Mouse (Mus musculus): ENCODE data around the gene Cdon. TPM values are rescaled to one million over a fixed set of nuclear protein-coding genes. Genes with fewer than 3 reads are reported as not detected.

Gene Cdon
- total RNA-seq (2021) = 1 to 10 TPM; 9.0 to 9.9 TPM
- long read RNA-seq, experiment 1, partial matches to known transcripts = 0 of 3 reads
- long read RNA-seq, experiment 1, other reads (novel, unspliced or antisense) = 3 of 3 reads
- long read RNA-seq, experiment 2 = 0 reads

DNA sequence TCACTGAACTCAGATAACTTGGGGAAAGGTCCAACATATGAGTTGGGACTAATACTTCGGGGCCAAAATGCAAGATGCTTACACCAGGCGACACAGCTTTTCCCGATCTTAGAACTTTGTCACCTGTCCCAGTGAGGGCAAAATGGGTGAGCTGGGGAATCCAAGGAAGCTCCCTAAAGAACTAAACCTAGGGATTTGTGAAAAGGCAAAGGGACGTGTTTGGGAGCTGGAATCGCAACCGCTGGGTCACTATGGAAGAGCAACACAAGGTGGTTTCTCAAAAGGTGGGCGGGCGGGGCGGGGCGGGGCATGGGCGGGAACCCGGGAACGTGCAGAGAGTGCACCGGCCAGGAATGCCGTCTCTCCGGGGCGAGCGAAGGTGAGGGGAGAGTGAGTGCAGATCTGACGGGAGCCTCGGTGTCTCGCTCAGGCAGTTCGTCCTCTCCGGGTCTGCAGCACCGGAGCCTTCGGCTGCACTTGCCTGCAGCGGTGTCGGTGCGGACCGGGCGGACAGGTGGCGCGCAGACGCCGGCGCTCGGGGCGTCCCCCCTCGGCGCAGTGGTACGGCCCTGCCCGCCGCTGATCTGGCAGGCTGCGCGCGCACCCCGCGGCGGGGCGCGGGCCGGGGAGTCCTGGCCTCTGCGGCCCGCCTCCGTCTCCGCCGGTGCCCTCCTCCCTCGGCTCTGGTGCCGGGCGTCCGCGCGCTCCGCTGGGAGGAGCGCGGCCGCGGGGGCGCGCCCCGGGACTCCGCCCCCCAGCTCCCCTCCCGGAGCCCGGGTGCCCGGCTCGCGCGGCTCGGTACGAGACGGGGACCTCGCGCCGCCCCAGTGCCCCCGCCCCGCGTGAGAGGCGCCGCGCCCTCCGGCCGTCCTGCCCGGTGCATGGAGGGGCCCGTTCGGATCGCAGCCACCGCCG, at the start of gene Cdon:
Gene Cdon, plus strand, starts transcription at position 324 of the 915 bp plus-strand sequence.
- intact Hi-C loops (cut with DNase I) = loop anchor here (5.0 to 10.0 kb wide), 3 partner anchors 54 to 139 kb away; no protein-coding TSS in a partner anchor
- peak; percentile 78 to 79 for DNase-seq (ENCODE audit: low spot score in 2 of 2)

DNA sequence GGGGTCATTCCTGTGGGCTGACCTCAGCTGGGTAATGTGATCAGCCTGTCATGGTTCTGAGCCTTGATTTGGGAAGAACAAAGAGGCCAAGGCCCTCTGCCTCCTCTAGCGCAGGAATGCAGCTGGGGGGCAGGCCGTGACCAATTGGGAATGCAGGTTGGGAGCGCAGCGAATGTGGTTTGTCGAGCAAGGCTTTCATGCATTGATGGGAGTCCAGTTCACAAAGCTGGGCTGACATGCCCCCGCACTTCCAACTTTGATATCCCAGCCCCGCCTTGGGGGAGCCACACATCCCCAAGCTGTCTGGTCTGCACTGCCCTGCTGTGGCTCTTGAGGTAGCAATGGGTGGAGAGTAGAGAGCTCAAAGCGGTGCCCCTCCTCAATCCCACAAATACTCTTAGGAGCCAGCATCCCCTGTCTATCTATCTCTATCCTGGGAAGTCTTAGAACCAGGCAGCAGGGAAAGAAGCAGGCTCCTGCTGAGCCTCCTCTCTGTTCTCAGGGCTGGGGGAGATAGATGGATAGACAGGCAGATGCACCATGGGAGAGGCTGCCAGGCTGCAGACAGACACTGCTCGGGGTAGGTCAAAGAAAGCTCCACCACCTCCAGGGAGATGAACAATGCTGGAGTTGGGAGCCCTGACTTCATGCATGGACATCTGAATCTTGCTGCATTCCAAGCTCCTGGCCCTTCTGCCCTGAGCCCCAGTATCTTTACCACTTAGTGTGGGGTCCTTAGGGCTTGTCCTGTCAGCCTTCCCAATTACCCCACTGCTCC, 48.4 kb upstream of the Cdon start:
- DNase-seq (ENCODE audit: low spot score in 2 of 2) = no peak
- intact Hi-C loops (cut with DNase I) = no loop called here

- no peak for DNase-seq (ENCODE audit: low spot score in 2 of 2)
- intact Hi-C loops (cut with DNase I) = no loop called here
Measured at GRCm38 (mm10) chr9:35377916-35378315, 43.0 kb upstream of the Cdon start.

- DNase-seq (ENCODE audit: low spot score in 2 of 2) = no peak
- intact Hi-C loops (cut with DNase I) = no loop called here
Measured at GRCm38 (mm10) chr9:35378991-35379390, 41.9 kb upstream of the Cdon start.

GRCm38 (mm10) chr9:35399896-35400295, 21.0 kb upstream of the Cdon start:
- DNase-seq (ENCODE audit: low spot score in 2 of 2) = no peak
- intact Hi-C loops (cut with DNase I) = loop anchor here (5.0 kb wide), 1 partner anchor 68 kb away; no protein-coding TSS in a partner anchor

GRCm38 (mm10) chr9:35400398-35400797, 20.5 kb upstream of the Cdon start:
- DNase-seq (ENCODE audit: low spot score in 2 of 2) = no peak
- intact Hi-C loops (cut with DNase I) = loop anchor here (5.0 kb wide), 1 partner anchor 68 kb away; no protein-coding TSS in a partner anchor

- DNase-seq (ENCODE audit: low spot score in 2 of 2) = peak in 1 of 2 experiments; percentile 9
- intact Hi-C loops (cut with DNase I) = loop anchor here (5.0 kb wide), 1 partner anchor 69 kb away; no protein-coding TSS in a partner anchor
Measured at GRCm38 (mm10) chr9:35400831-35401230, 20.1 kb upstream of the Cdon start.

GRCm38 (mm10) chr9:35402584-35402991, 18.3 kb upstream of the Cdon start:
- intact Hi-C loops (cut with DNase I) = loop anchor here (5.0 kb wide), 1 partner anchor 70 kb away; no protein-coding TSS in a partner anchor
- peak; percentile 46 to 65 for DNase-seq (ENCODE audit: low spot score in 2 of 2)

DNA sequence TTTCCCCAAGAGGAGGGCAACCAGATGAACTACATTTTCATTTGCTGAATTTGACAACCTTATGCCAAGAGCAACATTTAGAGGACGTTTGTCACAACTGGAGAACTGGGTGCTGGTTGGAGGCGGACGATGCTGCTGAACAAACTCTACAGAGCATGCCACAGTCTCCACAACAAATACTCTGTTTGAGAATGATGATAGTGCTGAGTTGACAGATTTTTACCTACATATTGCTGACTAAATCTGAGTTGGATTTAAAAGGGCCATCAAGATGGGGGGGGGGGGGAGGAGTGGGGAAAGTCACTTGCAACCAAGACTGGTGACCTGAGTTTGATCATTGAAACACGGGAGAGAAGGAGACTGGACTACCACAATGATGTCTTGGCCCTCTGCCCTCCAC, 17.4 kb upstream of the Cdon start:
- intact Hi-C loops (cut with DNase I) = loop anchor here (5.0 kb wide), 1 partner anchor 71 kb away; no protein-coding TSS in a partner anchor
- no peak for DNase-seq (ENCODE audit: low spot score in 2 of 2)

DNA sequence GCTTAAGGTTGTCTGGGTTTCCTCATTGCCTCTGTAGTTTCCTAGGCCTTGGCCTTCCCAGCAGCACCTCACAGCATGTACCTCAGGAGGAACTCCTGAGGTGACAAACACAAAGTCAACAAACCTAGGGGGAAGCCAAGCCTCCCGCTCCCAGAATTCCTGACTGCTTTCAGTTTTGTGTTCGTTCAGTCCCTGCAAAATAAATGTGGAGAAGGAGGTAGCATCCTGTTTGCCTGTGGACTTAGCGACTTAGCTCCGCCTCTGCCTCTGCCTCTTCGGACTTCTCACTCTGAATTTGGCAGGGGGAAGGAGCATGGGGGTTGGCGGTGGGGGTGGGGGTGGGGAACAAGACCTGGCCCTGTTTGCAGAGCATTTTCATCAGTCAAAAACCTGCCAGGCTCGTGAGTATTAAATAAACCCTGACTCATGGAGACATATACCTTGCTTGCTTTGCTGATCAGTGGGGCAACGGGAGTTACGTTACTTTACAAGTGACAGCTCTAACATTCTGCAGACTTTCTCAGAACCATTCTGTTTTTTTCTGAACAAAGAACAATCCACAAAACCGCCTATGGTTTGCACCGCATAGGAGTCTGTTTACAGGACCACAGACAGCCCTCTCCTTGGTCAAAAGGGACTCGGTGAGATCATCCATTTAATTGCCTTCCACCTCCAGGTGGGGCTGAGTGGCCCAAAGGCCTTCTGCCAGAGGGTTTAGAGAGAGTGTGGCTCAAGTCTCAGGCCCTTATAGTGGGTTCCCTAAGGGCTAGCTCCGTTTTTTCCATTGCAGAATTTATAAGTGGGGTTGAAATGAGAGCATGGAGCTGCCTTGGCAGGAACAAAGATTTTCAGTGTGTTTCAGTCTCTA, 15.7 kb upstream of the Cdon start:
- no peak for DNase-seq (ENCODE audit: low spot score in 2 of 2)
- intact Hi-C loops (cut with DNase I) = no loop called here

DNA sequence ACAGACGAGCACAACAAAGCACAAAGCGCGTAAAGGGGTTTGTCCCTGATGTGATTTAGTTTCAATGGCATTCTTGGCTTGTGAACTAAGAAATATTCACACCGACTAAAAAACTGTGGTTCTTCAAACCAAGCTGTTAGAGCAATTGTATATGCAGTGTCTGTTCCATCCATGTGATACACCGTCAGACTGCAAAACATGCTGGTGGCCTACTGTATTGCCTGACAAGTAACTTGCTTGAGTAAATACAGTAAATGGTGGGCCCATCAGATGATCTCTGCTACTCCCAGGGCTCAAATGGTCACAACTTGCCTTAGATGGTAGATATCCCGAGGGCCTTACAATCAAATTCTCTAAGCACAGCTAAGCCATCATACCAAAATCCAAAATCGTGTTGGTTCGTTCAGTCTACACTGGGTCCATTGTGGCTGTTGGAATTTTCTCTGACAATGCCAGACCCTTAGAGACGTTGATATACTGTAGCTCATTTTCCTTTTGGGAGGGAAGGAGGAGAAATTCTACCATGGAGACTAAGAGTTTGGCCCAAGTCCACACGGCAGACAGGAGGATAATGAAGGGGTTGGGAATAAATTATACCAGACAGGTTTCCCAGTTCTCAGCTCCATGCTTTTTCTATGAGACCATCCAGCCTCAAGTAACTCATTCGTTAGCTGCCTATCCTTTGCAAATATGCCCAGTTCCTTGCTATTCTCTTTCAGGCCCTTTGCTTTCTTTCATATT, 9.5 kb upstream of the Cdon start:
- intact Hi-C loops (cut with DNase I) = no loop called here
- no peak for DNase-seq (ENCODE audit: low spot score in 2 of 2)

GRCm38 (mm10) chr9:35411975-35412374, 9.0 kb upstream of the Cdon start:
- no peak for DNase-seq (ENCODE audit: low spot score in 2 of 2)
- intact Hi-C loops (cut with DNase I) = no loop called here

- intact Hi-C loops (cut with DNase I) = loop anchor here (5.0 to 10.0 kb wide), 3 partner anchors 53 to 139 kb away; no protein-coding TSS in a partner anchor
- DNase-seq (ENCODE audit: low spot score in 2 of 2) = peak in 1 of 2 experiments; percentile 43
Measured at GRCm38 (mm10) chr9:35421730-35422235, 855 bp downstream of the Cdon start.

GRCm38 (mm10) chr9:35422405-35422941, 1.5 kb downstream of the Cdon start:
- intact Hi-C loops (cut with DNase I) = loop anchor here (5.0 to 10.0 kb wide), 3 partner anchors 52 to 140 kb away; no protein-coding TSS in a partner anchor

DNA sequence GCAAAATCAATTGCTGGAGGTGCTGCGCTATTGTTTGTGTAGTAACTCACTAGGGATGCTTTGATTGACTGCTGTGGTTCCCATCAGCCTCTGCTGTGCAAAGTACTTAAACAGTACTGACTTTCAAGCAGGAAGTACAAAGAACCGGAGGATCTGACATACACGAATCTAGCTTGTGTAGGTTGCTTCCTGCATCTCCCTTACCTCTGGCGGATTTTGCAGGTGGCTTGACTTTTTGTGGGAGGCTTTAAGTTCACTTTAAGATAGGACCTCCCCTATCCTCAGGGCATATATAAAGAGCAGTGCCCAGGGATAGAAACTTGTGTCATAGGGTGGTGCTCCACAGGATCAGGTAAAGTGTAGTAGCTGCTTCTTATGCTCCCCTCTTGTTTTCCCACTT, 2.3 kb downstream of the Cdon start:
- intact Hi-C loops (cut with DNase I) = loop anchor here (5.0 to 10.0 kb wide), 3 partner anchors 52 to 141 kb away; no protein-coding TSS in a partner anchor
- no peak for DNase-seq (ENCODE audit: low spot score in 2 of 2)

More at GRCm38 (mm10) chr9:35422405-35422941, 1.5 kb downstream of the Cdon start:
- DNase-seq (ENCODE audit: low spot score in 2 of 2) = no peak

DNA sequence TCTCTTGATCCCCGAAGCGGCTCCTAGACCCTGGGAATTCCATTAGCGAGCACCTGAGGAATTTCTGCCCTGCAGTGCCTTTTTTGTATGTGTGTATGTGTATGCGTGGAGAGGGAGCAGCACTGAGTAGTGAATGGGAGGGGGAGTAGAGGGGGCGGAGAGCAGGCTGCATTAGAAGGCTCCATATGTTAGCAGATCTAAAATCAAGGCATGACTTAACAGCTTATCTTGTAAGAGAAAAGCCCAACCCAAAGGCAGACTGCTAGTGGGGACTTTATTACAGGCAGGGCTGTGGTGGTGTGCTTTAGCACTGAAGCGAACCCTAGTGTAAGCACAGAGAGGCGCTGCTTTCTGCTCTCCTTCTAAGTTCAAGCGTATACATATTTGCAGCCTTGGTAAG, 3.7 kb downstream of the Cdon start:
- peak; percentile 63 to 79 for DNase-seq (ENCODE audit: low spot score in 2 of 2)
- intact Hi-C loops (cut with DNase I) = loop anchor here (5.0 to 10.0 kb wide), 3 partner anchors 50 to 142 kb away; no protein-coding TSS in a partner anchor

GRCm38 (mm10) chr9:35430476-35430875, 9.5 kb downstream of the Cdon start:
- intact Hi-C loops (cut with DNase I) = no loop called here
- no peak for DNase-seq (ENCODE audit: low spot score in 2 of 2)

Data from left cerebral cortex, postnatal 14 days (tissue).